8 mouse cellular contexts compared by ENCODE assay signal in genomic region chr4:124708518-124709477, GRCm38 (mm10). TPM values are rescaled to one million over a fixed set of nuclear protein-coding genes. Genes with fewer than 3 reads are reported as not detected.
DNase-seq lines count a peak whose midpoint lies in the region; ATAC-seq lines count a peak whose summit lies in the region.

No protein-coding gene starts in this region.

- peak; percentile 56 for ATAC-seq in erythroid progenitor cell, adult 5-6 weeks (replicated peaks; ENCODE audit: low FRiP score, poor library complexity, severe bottlenecking)
- peak; percentile 86 for ATAC-seq in heart, embryonic 12.5 days (ENCODE audit: insufficient number of reproducible peaks, low FRiP score)
- peak; percentile 89 for ATAC-seq in kidney, embryonic 16.5 days (ENCODE audit: low FRiP score, low TSS enrichment)
- peak; percentile 82 for ATAC-seq in liver, embryonic 13.5 days (ENCODE audit: low read depth)

- H3K4me3 ChIP-seq in heart, embryonic 12.5 days = peak overlapping the region; percentile 45
- H3K4me3 ChIP-seq in kidney, embryonic 16.5 days (ENCODE audit: low read length) = peak overlapping the region; percentile 43
- peak overlapping the region; percentile 62 for H3K4me3 ChIP-seq in liver, embryonic 13.5 days (replicated peaks)

- 1% methylated on average over 41 of the region's 41 CpGs for WGBS in heart, embryonic 12.5 days
- 1% methylated on average over 41 of the region's 41 CpGs for WGBS in kidney, embryonic 16.5 days
- WGBS in liver, embryonic 13.5 days (ENCODE audit: insufficient replicate concordance) = 2% methylated on average over 41 of the region's 41 CpGs

- H3K9me3 ChIP-seq in heart, embryonic 12.5 days (replicated peaks) = no peaks in the 10 kb centered on the region
- no peaks in the 10 kb centered on the region for H3K9me3 ChIP-seq in kidney, embryonic 16.5 days (ENCODE audit: low read length)
- H3K9me3 ChIP-seq in liver, embryonic 13.5 days (replicated peaks) = no peaks in the 10 kb centered on the region

- no peaks in the 10 kb centered on the region for H3K27me3 ChIP-seq in heart, embryonic 12.5 days (replicated peaks)
- no peaks in the 10 kb centered on the region for H3K27me3 ChIP-seq in kidney, embryonic 16.5 days (ENCODE audit: insufficient read depth, low read length)
- H3K27me3 ChIP-seq in liver, embryonic 13.5 days = peaks cover 6% of the 10 kb centered on the region; the same call in 1 of the 2 replicates
- H3K27me3 ChIP-seq in splenic B cell, adult 2 months (ENCODE audit: control insufficient read depth, insufficient read depth, low read length, poor library complexity, severe bottlenecking) = no peaks in the 10 kb centered on the region

- peaks cover 23% of the 10 kb centered on the region for H3K36me3 ChIP-seq in heart, embryonic 12.5 days
- H3K36me3 ChIP-seq in kidney, embryonic 16.5 days (ENCODE audit: insufficient read depth, low read length) = no peaks in the 10 kb centered on the region
- peaks cover 14% of the 10 kb centered on the region for H3K36me3 ChIP-seq in liver, embryonic 13.5 days
- no peaks in the 10 kb centered on the region for H3K36me3 ChIP-seq in splenic B cell, adult 2 months (ENCODE audit: control insufficient read depth, insufficient read depth, low read length, poor library complexity, severe bottlenecking)

- DNase-seq in cerebellum, postnatal 14 days = peak; percentile 33 to 63
- DNase-seq in cerebellum, adult 11-12 months = no peak
- DNase-seq in liver, embryonic 13.5 days = peak; percentile 81
- DNase-seq in naive thymus-derived CD4-positive, alpha-beta T cell, adult 2 months (ENCODE audit: low read depth) = peak; percentile 71
- DNase-seq in splenic B cell, adult 2 months (ENCODE audit: low read depth, low spot score) = peak; percentile 83

- H3K4me2 ChIP-seq in heart, embryonic 12.5 days = peak overlapping the region; percentile 76
- H3K4me2 ChIP-seq in kidney, embryonic 16.5 days (replicated peaks; ENCODE audit: low read depth, low read length) = peak overlapping the region; percentile 69
- H3K4me2 ChIP-seq in liver, embryonic 13.5 days = peak overlapping the region; percentile 89

- peak overlapping the region; percentile 49 for H3K9ac ChIP-seq in heart, embryonic 12.5 days
- H3K9ac ChIP-seq in kidney, embryonic 16.5 days (replicated peaks; ENCODE audit: low read length) = peak overlapping the region; percentile 63
- H3K9ac ChIP-seq in liver, embryonic 13.5 days = peak overlapping the region; percentile 74

- peak overlapping the region; percentile 93 for H3K27ac ChIP-seq in heart, embryonic 12.5 days (ENCODE audit: poor library complexity, severe bottlenecking)
- H3K27ac ChIP-seq in kidney, embryonic 16.5 days (ENCODE audit: low read length) = peak overlapping the region; percentile 92
- H3K27ac ChIP-seq in liver, embryonic 13.5 days = peak overlapping the region; percentile 90

- peaks cover 59% of the 10 kb centered on the region for H3K4me1 ChIP-seq in heart, embryonic 12.5 days (replicated peaks)
- peaks cover 48% of the 10 kb centered on the region for H3K4me1 ChIP-seq in kidney, embryonic 16.5 days (ENCODE audit: insufficient read depth, low read length)
- peaks cover 81% of the 10 kb centered on the region for H3K4me1 ChIP-seq in liver, embryonic 13.5 days (replicated peaks)

RNA-seq across cellular contexts. Expression of gene Sf3a3, which starts 5.8 kb away (rescaled TPM):
- 21.3 and 37.7 TPM in 2 replicates for total RNA-seq in erythroid progenitor cell, adult 5-6 weeks (2015; ENCODE audit: low replicate concordance)
- total RNA-seq in erythroid progenitor cell, adult 5-6 weeks (2017; ENCODE audit: low replicate concordance) = 43.6 and 54.1 TPM in 2 replicates
- 100.0 and 100 TPM in 2 replicates for polyA plus RNA-seq in heart, embryonic 12.5 days (2016; fragmentation: Nextera tagmentation; extraction: Ambion mirVana)
- polyA plus RNA-seq in kidney, embryonic 16.5 days (2015; fragmentation: Nextera tagmentation; extraction: Ambion mirVana) = 162 and 169 TPM in 2 replicates
- polyA plus RNA-seq in liver, embryonic 13.5 days (2015; fragmentation: Nextera tagmentation; extraction: Ambion mirVana) = 91.3 and 101 TPM in 2 replicates

RNA-seq across cellular contexts. Expression of gene Fhl3, which starts 8.3 kb away (rescaled TPM):
- 4.0 TPM in 1 of 2 replicates, not detected in the other for total RNA-seq in erythroid progenitor cell, adult 5-6 weeks (2015; ENCODE audit: low replicate concordance)
- 0.64 TPM in 1 of 2 replicates, not detected in the other for total RNA-seq in erythroid progenitor cell, adult 5-6 weeks (2017; ENCODE audit: low replicate concordance)
- 6.2 TPM in 2 replicates for polyA plus RNA-seq in heart, embryonic 12.5 days (2016; fragmentation: Nextera tagmentation; extraction: Ambion mirVana)
- polyA plus RNA-seq in kidney, embryonic 16.5 days (2015; fragmentation: Nextera tagmentation; extraction: Ambion mirVana) = 6.6 and 8.1 TPM in 2 replicates
- polyA plus RNA-seq in liver, embryonic 13.5 days (2015; fragmentation: Nextera tagmentation; extraction: Ambion mirVana) = 3.1 and 3.6 TPM in 2 replicates

RNA-seq across cellular contexts. Expression of gene Utp11, which starts 15.4 kb away (rescaled TPM):
- 10.5 and 24.7 TPM in 2 replicates for total RNA-seq in erythroid progenitor cell, adult 5-6 weeks (2015; ENCODE audit: low replicate concordance)
- 9.0 and 11.4 TPM in 2 replicates for total RNA-seq in erythroid progenitor cell, adult 5-6 weeks (2017; ENCODE audit: low replicate concordance)
- 58.4 and 61.5 TPM in 2 replicates for polyA plus RNA-seq in heart, embryonic 12.5 days (2016; fragmentation: Nextera tagmentation; extraction: Ambion mirVana)
- 65.4 and 72.5 TPM in 2 replicates for polyA plus RNA-seq in kidney, embryonic 16.5 days (2015; fragmentation: Nextera tagmentation; extraction: Ambion mirVana)
- 37.5 and 48.1 TPM in 2 replicates for polyA plus RNA-seq in liver, embryonic 13.5 days (2015; fragmentation: Nextera tagmentation; extraction: Ambion mirVana)

RNA-seq across cellular contexts. Expression of gene Inpp5b, which starts 32.9 kb away (rescaled TPM):
- 49.9 and 84.0 TPM in 2 replicates for total RNA-seq in erythroid progenitor cell, adult 5-6 weeks (2015; ENCODE audit: low replicate concordance)
- total RNA-seq in erythroid progenitor cell, adult 5-6 weeks (2017; ENCODE audit: low replicate concordance) = 40.2 and 70.5 TPM in 2 replicates
- polyA plus RNA-seq in heart, embryonic 12.5 days (2016; fragmentation: Nextera tagmentation; extraction: Ambion mirVana) = 17.3 and 20.2 TPM in 2 replicates
- polyA plus RNA-seq in kidney, embryonic 16.5 days (2015; fragmentation: Nextera tagmentation; extraction: Ambion mirVana) = 34.7 and 35.0 TPM in 2 replicates
- polyA plus RNA-seq in liver, embryonic 13.5 days (2015; fragmentation: Nextera tagmentation; extraction: Ambion mirVana) = 43.2 and 49.7 TPM in 2 replicates

RNA-seq across cellular contexts. Expression of gene Pou3f1, which starts 52.2 kb away (rescaled TPM):
- total RNA-seq in erythroid progenitor cell, adult 5-6 weeks (2015; ENCODE audit: low replicate concordance) = not detected in 2 replicates
- not detected in 2 replicates for total RNA-seq in erythroid progenitor cell, adult 5-6 weeks (2017; ENCODE audit: low replicate concordance)
- polyA plus RNA-seq in heart, embryonic 12.5 days (2016; fragmentation: Nextera tagmentation; extraction: Ambion mirVana) = 0.23 and 0.36 TPM in 2 replicates
- polyA plus RNA-seq in kidney, embryonic 16.5 days (2015; fragmentation: Nextera tagmentation; extraction: Ambion mirVana) = 0.37 and 0.40 TPM in 2 replicates
- not detected in 2 replicates for polyA plus RNA-seq in liver, embryonic 13.5 days (2015; fragmentation: Nextera tagmentation; extraction: Ambion mirVana)
